Mouse (Mus musculus) intestine, embryonic 16.5 days (tissue): ENCODE measurements at regions not wholly inside any gene's neighbourhood (a gene's known extent, or its start where the extent isn't known, plus 50 kb on each side); places are given as distances from the start of the nearest gene placed in this dataset.
"Not testable (repeated sequence)": the region's sequence is repeated elsewhere in the genome, so short reads cannot be mapped to it uniquely, and the experiment has no call there.

Experiments
- ATAC-seq: fragments of 200-750 bp; cut with Nextera tagmentation; 2 replicates; pipeline ENCODE4 v1.8.0; 2017; ENCODE audit warnings: moderate TSS enrichment, moderate library complexity
- H3K27ac ChIP-seq: fragments of 300-500 bp; sonication (generic); 2 replicates; pipeline ENCODE4 v1.5.1; 2014; ENCODE audit warnings: mild to moderate bottlenecking, low read length
- H3K27me3 ChIP-seq: fragments of 300-500 bp; sonication (generic); replicated peaks from 2 replicates; pipeline ENCODE4 v1.6.1; 2014; ENCODE audit warnings: low read length, control low read depth, mixed read lengths; ENCODE audit not compliant: control insufficient read depth, insufficient read depth
- H3K36me3 ChIP-seq: fragments of 300-500 bp; sonication (generic); 2 replicates; pipeline ENCODE4 v1.6.1; 2014; ENCODE audit warnings: low read length, control low read depth; ENCODE audit not compliant: control insufficient read depth, insufficient read depth
- H3K4me1 ChIP-seq: fragments of 300-500 bp; sonication (generic); 2 replicates; pipeline ENCODE4 v1.6.1; 2014; ENCODE audit warnings: low read length, control low read depth, mixed read lengths; ENCODE audit not compliant: control insufficient read depth, insufficient read depth
- H3K4me2 ChIP-seq: fragments of 300-500 bp; sonication (generic); 2 replicates; pipeline ENCODE4 v1.6.1; 2014; ENCODE audit warnings: low read depth, low read length, control low read depth
- H3K4me3 ChIP-seq: fragments of 300-500 bp; sonication (generic); 2 replicates; pipeline ENCODE4 v1.5.1; 2014; ENCODE audit warnings: mild to moderate bottlenecking, low read length
- H3K9ac ChIP-seq: fragments of 300-500 bp; sonication (generic); 2 replicates; pipeline ENCODE4 v1.6.1; 2014; ENCODE audit warnings: low read depth, low read length
- H3K9me3 ChIP-seq: fragments of 300-500 bp; sonication (generic); 2 replicates; pipeline ENCODE4 v1.6.1; 2016; ENCODE audit warnings: low read length, control low read depth; ENCODE audit not compliant: control insufficient read depth
- WGBS: fragments of 180-500 bp; shearing (Covaris S2); extraction: QIAGEN DNeasy Blood & Tissue Kit; methylation state at CpG from one replicate; pipeline ENCODE4 v1.1.7; 2014; 5-methylcytosine and 5-hydroxymethylcytosine counted together

DNA sequence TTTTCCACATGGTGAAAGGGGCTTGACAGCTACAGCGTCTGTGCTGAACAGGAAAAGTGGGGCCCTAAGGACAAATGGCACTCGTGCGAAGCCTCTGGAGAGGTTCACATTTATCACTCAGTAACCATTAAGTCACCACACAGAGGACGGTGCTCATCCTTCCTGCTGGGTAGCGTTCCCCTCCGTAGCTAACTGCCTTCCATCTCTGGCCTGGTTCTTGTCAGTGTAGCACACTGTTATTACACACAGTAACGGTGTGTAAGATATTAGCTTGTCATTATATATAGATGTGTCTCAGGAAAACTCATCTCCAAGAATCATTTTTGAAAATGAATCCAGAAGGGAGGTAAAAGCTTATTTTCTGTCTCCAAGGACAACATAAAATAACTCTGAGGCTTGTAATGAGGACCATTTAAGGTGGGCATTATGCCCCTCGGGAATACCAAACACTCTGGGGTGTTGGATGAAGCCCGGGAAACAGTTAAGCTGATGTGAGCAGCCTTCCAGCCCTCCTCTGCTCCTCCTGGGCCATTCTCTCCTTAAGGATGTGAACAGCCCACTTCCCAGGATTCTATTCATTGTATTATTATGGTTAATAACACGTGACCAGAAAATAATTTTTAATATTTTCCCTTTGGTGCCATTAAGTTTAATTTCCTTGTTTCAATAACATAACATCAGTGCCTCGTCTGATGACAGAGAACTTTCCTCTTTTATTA is 222.7 kb upstream of the Arid2 start:
- Histone ChIP-seq H3K4me3 (no peak overlapping the region), H3K36me3 (no peaks in the 10 kb centered on the region), H3K27me3 (no peaks in the 10 kb centered on the region), H3K27ac (no peak overlapping the region), H3K4me2 (no peak overlapping the region), H3K9me3 (no peaks in the 10 kb centered on the region), H3K9ac (no peak overlapping the region), H3K4me1 (no peaks in the 10 kb centered on the region)
- ATAC-seq, result no peak
- WGBS, result 56% methylated on average over 11 of the region's 11 CpGs

DNA sequence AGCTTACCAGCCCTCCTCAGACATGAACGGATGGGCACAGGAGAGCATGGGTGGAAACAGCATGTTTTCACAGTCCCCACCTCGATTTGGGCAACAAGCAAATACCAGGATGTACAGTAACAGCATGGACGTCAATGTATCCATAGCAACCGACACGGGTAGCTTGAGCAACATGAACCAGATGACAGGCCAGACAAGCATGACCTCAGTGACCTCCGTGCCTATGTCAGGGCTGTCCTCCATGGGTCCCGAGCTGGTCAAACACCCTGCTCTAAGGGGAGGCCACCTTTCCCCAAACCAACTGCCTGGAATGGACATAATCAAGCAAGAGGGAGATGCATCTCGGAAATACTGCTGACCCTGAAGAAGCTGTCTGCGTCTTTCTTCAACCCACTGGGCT is 211.7 kb upstream of the Arid2 start:
- no peak for ATAC-seq
- H3K4me2 ChIP-seq, result no peak overlapping the region
- 82% methylated on average over 9 of the region's 9 CpGs for WGBS
- no peaks in the 10 kb centered on the region; the same call in 1 of the 2 replicates for H3K4me1 ChIP-seq
- H3K27me3 ChIP-seq, result no peaks in the 10 kb centered on the region
- H3K4me3 ChIP-seq, result no peak overlapping the region
- H3K9ac ChIP-seq, result no peak overlapping the region
- H3K27ac ChIP-seq, result no peak overlapping the region
- H3K36me3 ChIP-seq, result no peaks in the 10 kb centered on the region
- no peaks in the 10 kb centered on the region for H3K9me3 ChIP-seq

DNA sequence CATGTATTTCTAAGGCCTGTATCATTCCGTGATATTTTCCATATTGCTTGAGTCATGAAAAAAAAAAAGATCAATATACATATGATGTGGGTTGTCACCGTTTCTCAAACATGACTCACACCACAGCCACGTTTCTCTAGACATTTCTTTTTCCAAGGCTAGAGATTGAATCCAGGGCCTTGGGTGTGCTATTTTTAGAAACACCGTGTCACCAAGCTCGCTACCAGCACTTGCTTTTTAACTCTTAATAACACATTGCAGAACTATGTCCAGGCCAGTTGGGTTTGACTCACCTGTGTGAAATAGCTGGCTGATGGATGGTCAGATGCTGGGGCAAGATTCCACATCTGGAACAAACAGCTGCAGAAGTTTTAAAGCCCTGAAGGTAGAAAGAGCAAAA is 209.6 kb upstream of the Arid2 start:
- no peak overlapping the region for H3K27ac ChIP-seq
- H3K4me1 ChIP-seq, result no peaks in the 10 kb centered on the region; the same call in 1 of the 2 replicates
- no peak overlapping the region for H3K4me2 ChIP-seq
- no peaks in the 10 kb centered on the region for H3K9me3 ChIP-seq
- no peak overlapping the region for H3K4me3 ChIP-seq
- H3K36me3 ChIP-seq, result no peaks in the 10 kb centered on the region
- no peak for ATAC-seq
- 38% methylated on average over 5 of the region's 5 CpGs for WGBS
- H3K9ac ChIP-seq, result no peak overlapping the region
- no peaks in the 10 kb centered on the region for H3K27me3 ChIP-seq

GRCm38 (mm10) chr15:96078580-96078979 is 208.7 kb upstream of the Arid2 start:
- H3K36me3 ChIP-seq, result no peaks in the 10 kb centered on the region
- H3K9me3 ChIP-seq, result no peaks in the 10 kb centered on the region
- H3K27me3 ChIP-seq, result no peaks in the 10 kb centered on the region
- ATAC-seq, result no peak
- 38% methylated on average over 2 of the region's 2 CpGs for WGBS
- H3K4me3 ChIP-seq, result no peak overlapping the region
- H3K4me2 ChIP-seq, result no peak overlapping the region
- no peak overlapping the region for H3K9ac ChIP-seq
- no peaks in the 10 kb centered on the region; the same call in 1 of the 2 replicates for H3K4me1 ChIP-seq
- no peak overlapping the region for H3K27ac ChIP-seq

- H3K9me3 ChIP-seq, result 0 out of 2 replicates have a peak, but pooled peaks cover 3% of the 10 kb centered on the region
- no peak overlapping the region for H3K9ac ChIP-seq
- WGBS, result 93% methylated on average over 9 of the region's 9 CpGs
- no peaks in the 10 kb centered on the region for H3K36me3 ChIP-seq
- no peaks in the 10 kb centered on the region for H3K4me1 ChIP-seq
- no peaks in the 10 kb centered on the region for H3K27me3 ChIP-seq
- ATAC-seq, result no peak
- no peak overlapping the region for H3K4me2 ChIP-seq
- H3K27ac ChIP-seq, result no peak overlapping the region
- H3K4me3 ChIP-seq, result no peak overlapping the region
Observed at GRCm38 (mm10) chr15:96089676-96090075, 197.6 kb upstream of the Arid2 start.

GRCm38 (mm10) chr15:96096438-96096837 is 190.9 kb upstream of the Arid2 start:
- no peaks in the 10 kb centered on the region for H3K27me3 ChIP-seq
- no peak overlapping the region for H3K4me2 ChIP-seq
- H3K4me3 ChIP-seq, result no peak overlapping the region
- no peaks in the 10 kb centered on the region for H3K4me1 ChIP-seq
- ATAC-seq, result no peak
- no peak overlapping the region for H3K27ac ChIP-seq
- 73% methylated on average over 3 of the region's 3 CpGs for WGBS
- no peaks in the 10 kb centered on the region for H3K36me3 ChIP-seq
- H3K9me3 ChIP-seq, result no peaks in the 10 kb centered on the region
- H3K9ac ChIP-seq, result no peak overlapping the region

DNA sequence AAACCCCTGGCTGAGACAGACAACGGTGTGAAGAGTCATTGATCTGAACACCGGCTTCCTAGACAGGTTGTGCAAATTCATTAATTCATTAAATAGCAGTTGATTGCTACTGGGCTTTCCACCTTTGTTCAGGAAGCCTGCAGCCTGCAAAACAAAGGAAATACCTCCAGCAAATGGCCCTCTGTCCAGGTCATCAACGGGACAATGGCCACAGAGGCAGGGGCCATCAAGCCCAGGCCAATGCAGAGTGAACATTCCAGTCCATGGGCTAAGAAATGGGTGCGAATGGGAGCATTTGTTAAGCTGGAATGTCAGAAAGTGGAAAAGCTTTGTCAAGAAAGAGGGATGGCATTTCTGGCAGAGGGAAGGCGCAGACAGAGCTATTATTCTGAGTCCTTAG is 188.5 kb upstream of the Arid2 start:
- H3K27ac ChIP-seq, result no peak overlapping the region
- no peaks in the 10 kb centered on the region for H3K27me3 ChIP-seq
- no peak overlapping the region for H3K9ac ChIP-seq
- H3K36me3 ChIP-seq, result no peaks in the 10 kb centered on the region
- H3K4me1 ChIP-seq, result no peaks in the 10 kb centered on the region
- H3K4me2 ChIP-seq, result no peak overlapping the region
- no peaks in the 10 kb centered on the region for H3K9me3 ChIP-seq
- 77% methylated on average over 5 of the region's 5 CpGs for WGBS
- no peak for ATAC-seq
- H3K4me3 ChIP-seq, result no peak overlapping the region

GRCm38 (mm10) chr15:96099844-96100640 is 187.3 kb upstream of the Arid2 start:
- not testable (repeated sequence) for H3K4me1 ChIP-seq, H3K9me3 ChIP-seq, H3K27ac ChIP-seq, H3K36me3 ChIP-seq, H3K9ac ChIP-seq, H3K4me2 ChIP-seq, H3K4me3 ChIP-seq, H3K27me3 ChIP-seq, ATAC-seq
- whole genome bisulfite sequencing, result 55% methylated on average over 11 of the region's 13 CpGs

DNA sequence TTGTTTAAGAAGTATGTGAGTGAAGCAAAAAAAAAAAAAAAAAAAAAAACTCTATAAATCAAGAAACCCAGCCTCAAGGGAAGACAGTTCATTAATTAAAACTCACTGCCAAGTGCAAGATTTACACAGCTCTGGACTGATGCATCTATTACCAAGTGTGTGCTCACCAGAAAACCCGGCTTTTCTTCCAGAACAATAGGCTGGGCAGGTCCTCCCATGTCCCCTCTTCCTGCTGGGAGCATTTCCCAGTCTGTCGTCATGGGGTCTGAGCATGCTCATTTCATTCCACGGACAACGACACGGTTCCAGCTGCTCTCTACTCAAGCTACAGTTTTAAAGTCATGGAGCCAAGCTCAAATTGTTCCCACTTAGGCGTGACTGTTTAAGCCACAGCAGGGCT is 183.6 kb upstream of the Arid2 start:
- no peak overlapping the region for H3K4me3 ChIP-seq
- H3K4me1 ChIP-seq, result no peaks in the 10 kb centered on the region
- H3K36me3 ChIP-seq, result no peaks in the 10 kb centered on the region
- no peaks in the 10 kb centered on the region for H3K9me3 ChIP-seq
- no peak for ATAC-seq
- no peak overlapping the region for H3K4me2 ChIP-seq
- no peak overlapping the region for H3K9ac ChIP-seq
- 44% methylated on average over 6 of the region's 6 CpGs for WGBS
- H3K27ac ChIP-seq, result no peak overlapping the region
- no peaks in the 10 kb centered on the region for H3K27me3 ChIP-seq
